Mouse (Mus musculus): ENCODE measurements around the gene Nap1l4. TPM values are rescaled to one million over a fixed set of nuclear protein-coding genes. Genes with fewer than 3 reads are reported as not detected.

Nap1l4 gene
- polyA plus RNA-seq, 1 experiment from 2014 or later, result 107 TPM

GRCm38 (mm10) chr7:143510593-143511334 lies 38.1 kb downstream of the Nap1l4 start:
- 94% methylated on average over 3 of the region's 3 CpGs for WGBS
- Histone ChIP-seq H3K4me3 (ENCODE audit: low read depth, low read length) (no peak overlapping the region), H3K27ac (replicated peaks; ENCODE audit: low read depth, low read length) (no peak overlapping the region), H3K4me1 (ENCODE audit: control insufficient read depth, insufficient read depth, low read length) (no peaks in the 10 kb centered on the region), H3K36me3 (ENCODE audit: control insufficient read depth, insufficient read depth, low read length) (peaks cover 28% of the 10 kb centered on the region), H3K9ac (ENCODE audit: low read depth, low read length) (no peak overlapping the region), H3K27me3 (replicated peaks; ENCODE audit: control insufficient read depth, insufficient read depth, low read length) (no peaks in the 10 kb centered on the region), H3K4me2 (ENCODE audit: low read depth, low read length) (no peak overlapping the region), H3K9me3 (ENCODE audit: control insufficient read depth, low read length) (no peaks in the 10 kb centered on the region)
- no peak for ATAC-seq (ENCODE audit: low read depth)
- no peak for DNase-seq (ENCODE audit: low spot score)

- WGBS, result 75% methylated on average over 1 of the region's 1 CpGs
- ATAC-seq (ENCODE audit: low read depth), result no peak
- H3K36me3 ChIP-seq (ENCODE audit: control insufficient read depth, insufficient read depth, low read length), result peaks cover 16% of the 10 kb centered on the region
These were observed 39.3 kb downstream of the Nap1l4 start for GRCm38 (mm10) chr7:143509566-143509965.

GRCm38 (mm10) chr7:143506675-143507074 lies 42.2 kb downstream of the Nap1l4 start:
- no peak overlapping the region for H3K4me2 ChIP-seq (ENCODE audit: low read depth, low read length)
- peaks cover 23% of the 10 kb centered on the region for H3K27me3 ChIP-seq (replicated peaks; ENCODE audit: control insufficient read depth, insufficient read depth, low read length)
- WGBS, result 16% methylated on average over 7 of the region's 7 CpGs
- H3K27ac ChIP-seq (replicated peaks; ENCODE audit: low read depth, low read length), result no peak overlapping the region
- H3K4me1 ChIP-seq (ENCODE audit: control insufficient read depth, insufficient read depth, low read length), result peaks cover 3% of the 10 kb centered on the region; the same call in 1 of the 2 replicates
- no peaks in the 10 kb centered on the region for H3K36me3 ChIP-seq (ENCODE audit: control insufficient read depth, insufficient read depth, low read length)
- no peak for ATAC-seq (ENCODE audit: low read depth)
- peak; percentile 53 for DNase-seq (ENCODE audit: low spot score)
- H3K4me3 ChIP-seq (ENCODE audit: low read depth, low read length), result no peak overlapping the region
- H3K9ac ChIP-seq (ENCODE audit: low read depth, low read length), result no peak overlapping the region
- no peaks in the 10 kb centered on the region for H3K9me3 ChIP-seq (ENCODE audit: control insufficient read depth, low read length)

More at GRCm38 (mm10) chr7:143509566-143509965, 39.3 kb downstream of the Nap1l4 start:
- H3K9ac ChIP-seq (ENCODE audit: low read depth, low read length), result no peak overlapping the region
- no peaks in the 10 kb centered on the region for H3K27me3 ChIP-seq (replicated peaks; ENCODE audit: control insufficient read depth, insufficient read depth, low read length)
- no peak overlapping the region for H3K4me2 ChIP-seq (ENCODE audit: low read depth, low read length)
- DNase-seq (ENCODE audit: low spot score), result no peak
- no peak overlapping the region for H3K4me3 ChIP-seq (ENCODE audit: low read depth, low read length)
- no peaks in the 10 kb centered on the region for H3K9me3 ChIP-seq (ENCODE audit: control insufficient read depth, low read length)
- no peaks in the 10 kb centered on the region for H3K4me1 ChIP-seq (ENCODE audit: control insufficient read depth, insufficient read depth, low read length)
- H3K27ac ChIP-seq (replicated peaks; ENCODE audit: low read depth, low read length), result no peak overlapping the region

- no peaks in the 10 kb centered on the region for H3K9me3 ChIP-seq (ENCODE audit: control insufficient read depth, low read length)
- no peak overlapping the region for H3K4me3 ChIP-seq (ENCODE audit: low read depth, low read length)
- ATAC-seq (ENCODE audit: low read depth) (no peak), DNase-seq (ENCODE audit: low spot score) (no peak)
- no peak overlapping the region for H3K27ac ChIP-seq (replicated peaks; ENCODE audit: low read depth, low read length)
- no peaks in the 10 kb centered on the region for H3K36me3 ChIP-seq (ENCODE audit: control insufficient read depth, insufficient read depth, low read length)
- WGBS, result 69% methylated on average over 7 of the region's 7 CpGs
- peaks cover 3% of the 10 kb centered on the region; the same call in 1 of the 2 replicates for H3K4me1 ChIP-seq (ENCODE audit: control insufficient read depth, insufficient read depth, low read length)
- H3K27me3 ChIP-seq (replicated peaks; ENCODE audit: control insufficient read depth, insufficient read depth, low read length), result peaks cover 27% of the 10 kb centered on the region
- no peak overlapping the region for H3K4me2 ChIP-seq (ENCODE audit: low read depth, low read length)
- no peak overlapping the region for H3K9ac ChIP-seq (ENCODE audit: low read depth, low read length)
These were observed 42.6 kb downstream of the Nap1l4 start for GRCm38 (mm10) chr7:143506271-143506670.

- peaks cover 31% of the 10 kb centered on the region for H3K27me3 ChIP-seq (replicated peaks; ENCODE audit: control insufficient read depth, insufficient read depth, low read length)
- H3K36me3 ChIP-seq (ENCODE audit: control insufficient read depth, insufficient read depth, low read length), result no peaks in the 10 kb centered on the region
- peaks cover 3% of the 10 kb centered on the region; the same call in 1 of the 2 replicates for H3K4me1 ChIP-seq (ENCODE audit: control insufficient read depth, insufficient read depth, low read length)
- ATAC-seq (ENCODE audit: low read depth), result no peak
- WGBS, result 29% methylated on average over 11 of the region's 11 CpGs
- H3K27ac ChIP-seq (replicated peaks; ENCODE audit: low read depth, low read length), result no peak overlapping the region
- no peak overlapping the region for H3K9ac ChIP-seq (ENCODE audit: low read depth, low read length)
- H3K4me3 ChIP-seq (ENCODE audit: low read depth, low read length), result no peak overlapping the region
- H3K9me3 ChIP-seq (ENCODE audit: control insufficient read depth, low read length), result no peaks in the 10 kb centered on the region
- peak; percentile 71 for DNase-seq (ENCODE audit: low spot score)
- no peak overlapping the region for H3K4me2 ChIP-seq (ENCODE audit: low read depth, low read length)
These were observed 43.1 kb downstream of the Nap1l4 start for GRCm38 (mm10) chr7:143505823-143506222.

- Histone ChIP-seq H3K4me1 (ENCODE audit: control insufficient read depth, insufficient read depth, low read length) (peaks cover 3% of the 10 kb centered on the region; the same call in 1 of the 2 replicates), H3K36me3 (ENCODE audit: control insufficient read depth, insufficient read depth, low read length) (no peaks in the 10 kb centered on the region), H3K27ac (replicated peaks; ENCODE audit: low read depth, low read length) (no peak overlapping the region), H3K4me3 (ENCODE audit: low read depth, low read length) (no peak overlapping the region), H3K4me2 (ENCODE audit: low read depth, low read length) (no peak overlapping the region), H3K27me3 (replicated peaks; ENCODE audit: control insufficient read depth, insufficient read depth, low read length) (peaks cover 35% of the 10 kb centered on the region), H3K9me3 (ENCODE audit: control insufficient read depth, low read length) (no peaks in the 10 kb centered on the region), H3K9ac (ENCODE audit: low read depth, low read length) (no peak overlapping the region)
- DNase-seq (ENCODE audit: low spot score) (no peak), ATAC-seq (ENCODE audit: low read depth) (no peak)
- 90% methylated on average over 2 of the region's 2 CpGs for WGBS
These were observed 43.5 kb downstream of the Nap1l4 start for GRCm38 (mm10) chr7:143505411-143505810.

GRCm38 (mm10) chr7:143503926-143504325 lies 45.0 kb downstream of the Nap1l4 start:
- H3K27me3 ChIP-seq (replicated peaks; ENCODE audit: control insufficient read depth, insufficient read depth, low read length), result peaks cover 39% of the 10 kb centered on the region
- H3K27ac ChIP-seq (replicated peaks; ENCODE audit: low read depth, low read length), result no peak overlapping the region
- H3K4me1 ChIP-seq (ENCODE audit: control insufficient read depth, insufficient read depth, low read length), result peaks cover 3% of the 10 kb centered on the region; the same call in 1 of the 2 replicates
- H3K9me3 ChIP-seq (ENCODE audit: control insufficient read depth, low read length), result no peaks in the 10 kb centered on the region
- DNase-seq (ENCODE audit: low spot score) (no peak), ATAC-seq (ENCODE audit: low read depth) (no peak)
- 78% methylated on average over 6 of the region's 6 CpGs for WGBS
- H3K36me3 ChIP-seq (ENCODE audit: control insufficient read depth, insufficient read depth, low read length), result no peaks in the 10 kb centered on the region
- no peak overlapping the region for H3K9ac ChIP-seq (ENCODE audit: low read depth, low read length)
- H3K4me3 ChIP-seq (ENCODE audit: low read depth, low read length), result no peak overlapping the region
- no peak overlapping the region for H3K4me2 ChIP-seq (ENCODE audit: low read depth, low read length)

GRCm38 (mm10) chr7:143502418-143503200 lies 46.3 kb downstream of the Nap1l4 start, which contains the start of gene Phlda2:
TSS of gene Phlda2 (minus strand) at chr7:143503150.
- Histone ChIP-seq H3K27ac (replicated peaks; ENCODE audit: low read depth, low read length) (no peak within 1 kb of the TSS), H3K4me2 (ENCODE audit: low read depth, low read length) (peak within 1 kb of the TSS; percentile 76), H3K4me3 (ENCODE audit: low read depth, low read length) (peak within 1 kb of the TSS; percentile 46), H3K27me3 (replicated peaks; ENCODE audit: control insufficient read depth, insufficient read depth, low read length) (peaks cover 39% of the 10 kb centered on the region), H3K4me1 (ENCODE audit: control insufficient read depth, insufficient read depth, low read length) (peaks cover 3% of the 10 kb centered on the region; the same call in 1 of the 2 replicates), H3K36me3 (ENCODE audit: control insufficient read depth, insufficient read depth, low read length) (no peaks in the 10 kb centered on the region), H3K9me3 (ENCODE audit: control insufficient read depth, low read length) (no peaks in the 10 kb centered on the region), H3K9ac (ENCODE audit: low read depth, low read length) (peak within 1 kb of the TSS; percentile 43)
- peak; percentile 31 for DNase-seq (ENCODE audit: low spot score)
- WGBS, result 4% methylated on average over 39 of the region's 51 CpGs
- 0 out of 2 replicates have a peak, but pooled peaks have one; percentile 57 for ATAC-seq (ENCODE audit: low read depth)
